Mouse (Mus musculus) heart, adult 2 months (tissue): ENCODE results near the gene Ryr3. TPM values are rescaled to one million over a fixed set of nuclear protein-coding genes. Genes with fewer than 3 reads are reported as not detected.

Experiments used
- DNase-seq, 2 experiments: peaks; one replicate each; pipeline ENCODE4 v3.0.0; 2021
- H3K27ac ChIP-seq: fragments of 200-600 bp; 2 replicates; pipeline ENCODE4 v1.8.1; 2022
- H3K27me3 ChIP-seq: fragments of 200-500 bp; 2 replicates; pipeline ENCODE4 v1.6.1; 2012; ENCODE audit warnings: mild to moderate bottlenecking, low read length, inconsistent platforms, mixed read lengths; ENCODE audit not compliant: control insufficient read depth, insufficient read depth
- H3K36me3 ChIP-seq: fragments of 200-500 bp; 2 replicates; pipeline ENCODE4 v1.6.1; 2012; ENCODE audit warnings: low read length, inconsistent platforms; ENCODE audit not compliant: control insufficient read depth, insufficient read depth
- H3K4me1 ChIP-seq: fragments of 200-500 bp; 2 replicates; pipeline ENCODE4 v1.6.1; 2011; ENCODE audit warnings: low read length; ENCODE audit not compliant: control insufficient read depth, insufficient read depth
- H3K4me3 ChIP-seq: fragments of 200-600 bp; 2 replicates; pipeline ENCODE4 v1.8.1; 2022
- H3K79me2 ChIP-seq: fragments of 200-500 bp; replicated peaks from 2 replicates; pipeline ENCODE4 v1.6.1; 2012; ENCODE audit warnings: mild to moderate bottlenecking, inconsistent platforms, low read length, moderate library complexity, mixed read lengths; ENCODE audit not compliant: control insufficient read depth, insufficient read depth
- H3K9ac ChIP-seq: fragments of 200-500 bp; 2 replicates; pipeline ENCODE4 v1.6.1; 2012; ENCODE audit warnings: low read depth, mild to moderate bottlenecking, control low read depth, inconsistent platforms, low read length, mixed read lengths
- CTCF ChIP-seq: fragments of 200-600 bp; IDR thresholded peaks from 2 replicates; pipeline ENCODE4 v1.8.1; 2022; ENCODE audit warnings: antibody characterized with exemption, mild to moderate bottlenecking, moderate library complexity
- EP300 ChIP-seq: fragments of 200-500 bp; IDR thresholded peaks from 2 replicates; pipeline ENCODE4 v1.6.1; 2011; ENCODE audit warnings: low read depth, low read length, control low read depth; ENCODE audit not compliant: insufficient read depth
- POLR2A ChIP-seq: fragments of 200-500 bp; IDR thresholded peaks from 2 replicates; pipeline ENCODE4 v1.6.1; 2011; ENCODE audit warnings: mild to moderate bottlenecking, low read depth, low read length, control low read depth; ENCODE audit not compliant: insufficient read depth
- WGBS: fragments of 180-500 bp; shearing (Covaris S2); methylation state at CpG from one replicate; pipeline ENCODE4 v1.1.7; 2018; 5-methylcytosine and 5-hydroxymethylcytosine counted together
- intact Hi-C: fragments of 180-260 bp; cut with DNase I; formaldehyde crosslinking; loops from one replicate; pipeline ENCODE4 v1.15.1; 2025
- polyA plus RNA-seq: library from polyadenylated mRNA; depleted of rRNA; stranded (reverse); fragments of >200 nt; gene quantifications from 2 replicates; pipeline ENCODE4 v1.2.3, GENCODE M21; 2012
- total RNA-seq, 2 experiments: library from RNA; stranded (reverse); gene quantifications; 2 replicates each; pipeline ENCODE4 v1.2.3; 2021

The Ryr3 gene
- total and polyA plus RNA-seq, 3 experiments, result 0.93 to 1.1 (median 1.00) TPM

GRCm38 (mm10) chr2:112761196-112761913, 455.5 kb downstream of the Ryr3 start:
- peak in 1 of 2 experiments; percentile 8 for DNase-seq
- H3K4me3 ChIP-seq, result no peak overlapping the region
- 80% methylated on average over 6 of the region's 6 CpGs for WGBS

GRCm38 (mm10) chr2:112760692-112761091, 456.2 kb downstream of the Ryr3 start:
- no peaks in the 10 kb centered on the region for H3K79me2 ChIP-seq
- no peaks in the 10 kb centered on the region for H3K4me1 ChIP-seq
- no peak for TF ChIP-seq POLR2A
- TF ChIP-seq CTCF, result no peak
- no peak for TF ChIP-seq EP300
- H3K27me3 ChIP-seq, result no peaks in the 10 kb centered on the region
- no peak overlapping the region for H3K27ac ChIP-seq
- H3K9ac ChIP-seq, result no peak overlapping the region
- DNase-seq, result no peak
- H3K4me3 ChIP-seq, result no peak overlapping the region
- intact Hi-C loops, result no loop called here
- H3K36me3 ChIP-seq, result no peaks in the 10 kb centered on the region
- WGBS, result 63% methylated on average over 4 of the region's 4 CpGs

More at GRCm38 (mm10) chr2:112761196-112761913, 455.5 kb downstream of the Ryr3 start:
- no peak overlapping the region for H3K27ac ChIP-seq
- no peaks in the 10 kb centered on the region for H3K79me2 ChIP-seq
- no peak overlapping the region for H3K9ac ChIP-seq
- TF ChIP-seq EP300, result no peak
- TF ChIP-seq CTCF, result no peak
- TF ChIP-seq POLR2A, result no peak
- no peaks in the 10 kb centered on the region for H3K4me1 ChIP-seq
- H3K36me3 ChIP-seq, result no peaks in the 10 kb centered on the region
- no peaks in the 10 kb centered on the region for H3K27me3 ChIP-seq
- intact Hi-C loops, result no loop called here

- 61% methylated on average over 5 of the region's 5 CpGs for WGBS
- Histone ChIP-seq H3K27ac (no peak overlapping the region), H3K36me3 (no peaks in the 10 kb centered on the region), H3K4me1 (no peaks in the 10 kb centered on the region), H3K9ac (no peak overlapping the region), H3K27me3 (no peaks in the 10 kb centered on the region), H3K4me3 (no peak overlapping the region), H3K79me2 (no peaks in the 10 kb centered on the region)
- intact Hi-C loops, result no loop called here
- DNase-seq, result no peak
- no peak for TF ChIP-seq EP300
- peak; percentile 40 for TF ChIP-seq CTCF
Observed at GRCm38 (mm10) chr2:112759678-112760077, 457.2 kb downstream of the Ryr3 start.

GRCm38 (mm10) chr2:112758732-112759131, 458.2 kb downstream of the Ryr3 start:
- no peaks in the 10 kb centered on the region for H3K4me1 ChIP-seq
- H3K79me2 ChIP-seq, result no peaks in the 10 kb centered on the region
- H3K27me3 ChIP-seq, result no peaks in the 10 kb centered on the region
- DNase-seq, result no peak
- WGBS, result 96% methylated on average over 2 of the region's 2 CpGs
- no peak overlapping the region for H3K4me3 ChIP-seq
- no peaks in the 10 kb centered on the region for H3K36me3 ChIP-seq
- no peak overlapping the region for H3K9ac ChIP-seq
- no peak for TF ChIP-seq EP300
- no peak for TF ChIP-seq POLR2A
- TF ChIP-seq CTCF, result no peak
- no peak overlapping the region for H3K27ac ChIP-seq
- intact Hi-C loops, result no loop called here

- no peak overlapping the region for H3K4me3 ChIP-seq
- no peaks in the 10 kb centered on the region for H3K4me1 ChIP-seq
- DNase-seq, result no peak
- WGBS, result 79% methylated on average over 4 of the region's 4 CpGs
- no peaks in the 10 kb centered on the region for H3K36me3 ChIP-seq
- H3K27ac ChIP-seq, result no peak overlapping the region
- no peaks in the 10 kb centered on the region for H3K27me3 ChIP-seq
- intact Hi-C loops, result no loop called here
- no peak overlapping the region for H3K9ac ChIP-seq
- TF ChIP-seq CTCF (no peak), POLR2A (no peak), EP300 (no peak)
- no peaks in the 10 kb centered on the region for H3K79me2 ChIP-seq
Observed at GRCm38 (mm10) chr2:112753316-112753715, 463.6 kb downstream of the Ryr3 start.

GRCm38 (mm10) chr2:112751416-112751815, 465.5 kb downstream of the Ryr3 start:
- 83% methylated on average over 5 of the region's 5 CpGs for WGBS
- Histone ChIP-seq H3K79me2 (no peaks in the 10 kb centered on the region), H3K9ac (no peak overlapping the region), H3K4me3 (no peak overlapping the region), H3K27me3 (no peaks in the 10 kb centered on the region), H3K27ac (no peak overlapping the region), H3K36me3 (no peaks in the 10 kb centered on the region), H3K4me1 (no peaks in the 10 kb centered on the region)
- intact Hi-C loops, result no loop called here
- TF ChIP-seq POLR2A (no peak), CTCF (no peak)
- no peak for DNase-seq
